Mouse (Mus musculus) megakaryocyte, embryonic 14.5 days (primary cell): ENCODE measurements around the gene Chchd10.

Experiments used
- FLI1 ChIP-seq: IDR thresholded peaks from 2 replicates; pipeline ENCODE4 v1.6.1; 2012; ENCODE audit warnings: low read length, inconsistent platforms, mixed read lengths
- GATA1 ChIP-seq: IDR thresholded peaks from 3 replicates; pipeline ENCODE4 v1.6.1; 2012; ENCODE audit warnings: mixed read lengths, low read length, inconsistent platforms, borderline replicate concordance

GRCm38 (mm10) chr10:75924324-75924723, 8.6 kb upstream of the Chchd10 start:
- no peak for TF ChIP-seq FLI1
- TF ChIP-seq GATA1 = no peak
